In genomic region chr3:87993436-87993835, GRCm38 (mm10) we compare ENCODE assay signal across 9 mouse cellular contexts. TPM values are rescaled to one million over a fixed set of nuclear protein-coding genes. Genes with fewer than 3 reads are reported as not detected.
DNase-seq lines count a peak whose midpoint lies in the region.
"Had no signal": no experiment of that assay in that cellular context is flagged by ENCODE, and none has a peak within 500 bp of the region (broad histone marks: within the 10 kb centered on the region; RNA-seq: fewer than 3 reads in every experiment).

No protein-coding gene starts in this region.

- DNase-seq in heart, postnatal 10 days, result peak; percentile 33 to 71
- DNase-seq in heart, adult 8-10 months (ENCODE audit: low spot score), result no peak
- DNase-seq in ovary, postnatal 36 days (ENCODE audit: low spot score), result peak; percentile 53
- no peak for DNase-seq in ovary, postnatal 14 days (ENCODE audit: low spot score)
- DNase-seq in forelimb bud, embryonic 11.5 days (ENCODE audit: low read depth, low spot score), result peak; percentile 74
- DNase-seq in thymus, postnatal 25 days, result peak; percentile 49
- DNase-seq in heart, postnatal 36 days, result no peak
- no peak for DNase-seq in left cerebral cortex, postnatal 4 days
- DNase-seq: right cerebral cortex, postnatal 25 days had no signal

- intact Hi-C loops in heart, postnatal 10 days (cut with DNase I), result no loop called here
- intact Hi-C loops in heart, postnatal 36 days (cut with DNase I), result no loop called here
- intact Hi-C loops in left cerebral cortex, postnatal 4 days (cut with DNase I), result no loop called here

RNA-seq across cellular contexts. Expression of gene Bcan, which starts 6.6 kb away (rescaled TPM):
- under 1 TPM in 1 of 2 experiments, not detected in 1; 0.17 TPM for total RNA-seq in heart, postnatal 10 days (2021)
- total RNA-seq in heart, adult 8-10 months (2022), result under 1 TPM in 3 of 4 experiments, not detected in 1; 0.09 to 0.69 (median 0.27) TPM
- under 1 TPM in 1 of 2 experiments, not detected in 1; 0.19 TPM for total RNA-seq in heart, postnatal 36 days (2021)
- 100 to 1,000 TPM; 183 to 192 TPM for total RNA-seq in left cerebral cortex, postnatal 4 days (2021)

RNA-seq across cellular contexts. Expression of gene Nes, which starts 22.6 kb away (rescaled TPM):
- total RNA-seq in heart, postnatal 10 days (2021), result 10 to 100 TPM; 56.4 to 62.4 TPM
- 10 to 100 TPM; 10.1 to 25.1 (median 18.9) TPM for total RNA-seq in heart, adult 8-10 months (2022)
- total RNA-seq in heart, postnatal 36 days (2021), result 10 to 100 TPM; 18.7 to 22.7 TPM
- total RNA-seq in left cerebral cortex, postnatal 4 days (2021), result 10 to 100 TPM; 25.8 to 25.9 TPM

RNA-seq across cellular contexts. Expression of gene Hapln2, which starts 33.9 kb away (rescaled TPM):
- total RNA-seq in heart, postnatal 10 days (2021), result not detected
- not detected for total RNA-seq in heart, adult 8-10 months (2022)
- not detected for total RNA-seq in heart, postnatal 36 days (2021)
- total RNA-seq in left cerebral cortex, postnatal 4 days (2021), result under 1 TPM; 0.40 to 0.46 TPM

RNA-seq across cellular contexts. Expression of gene Crabp2, which starts 45.0 kb away (rescaled TPM):
- total RNA-seq in heart, postnatal 10 days (2021), result under 1 TPM; 0.57 to 0.81 TPM
- not detected for total RNA-seq in heart, adult 8-10 months (2022)
- not detected for total RNA-seq in heart, postnatal 36 days (2021)
- 1 to 10 TPM; 6.9 to 8.2 TPM for total RNA-seq in left cerebral cortex, postnatal 4 days (2021)

RNA-seq across cellular contexts. Expression of gene Gpatch4, which starts 49.5 kb away (rescaled TPM):
- 1 to 10 TPM; 7.2 to 8.4 TPM for total RNA-seq in heart, postnatal 10 days (2021)
- 10 to 100 TPM in 3 of 4 experiments, 1 to 10 TPM in 1; 9.8 to 11.7 (median 10.8) TPM for total RNA-seq in heart, adult 8-10 months (2022)
- total RNA-seq in heart, postnatal 36 days (2021), result 10 to 100 TPM in 1 of 2 experiments, 1 to 10 TPM in 1; 8.2 to 10.3 TPM
- total RNA-seq in left cerebral cortex, postnatal 4 days (2021), result 10 to 100 TPM; 26.5 to 30.6 TPM

Comparison
In these comparisons a context has a peak if more than half of its experiments do, and no peak if none do; other contexts are left out.
1. DNase-seq: peak in heart, postnatal 10 days (2 of 2), ovary, postnatal 36 days (single experiment), forelimb bud, embryonic 11.5 days (single experiment) and thymus, postnatal 25 days (single experiment); none in heart, adult 8-10 months (single experiment), ovary, postnatal 14 days (single experiment), heart, postnatal 36 days (0 of 2) and left cerebral cortex, postnatal 4 days (single experiment).
2. RNA of gene Bcan, which starts 6.6 kb away (total RNA-seq): 183 to 192 TPM in left cerebral cortex, postnatal 4 days; 0.09 to 0.69 TPM in heart, adult 8-10 months, 0.19 TPM in heart, postnatal 36 days and 0.17 TPM in heart, postnatal 10 days; every median in the first group is over 100 times any median in the second.